Mouse (Mus musculus) midbrain, embryonic 10.5 days (tissue): ENCODE results near the gene Zfp827. TPM values are rescaled to one million over a fixed set of nuclear protein-coding genes. Genes with fewer than 3 reads are reported as not detected.

Experiments used
- DNase-seq: peaks from one replicate; pipeline ENCODE4 v3.0.0-alpha.2; 2017; ENCODE audit warnings: low spot score
- H3K27ac ChIP-seq: fragments of 300-500 bp; sonication (generic); replicated peaks from 2 replicates; pipeline ENCODE4 v1.5.1; 2016; ENCODE audit warnings: mild to moderate bottlenecking
- H3K27me3 ChIP-seq: fragments of 300-500 bp; sonication (generic); 2 replicates; pipeline ENCODE4 v1.6.1; 2016; ENCODE audit warnings: low read depth, mild to moderate bottlenecking; ENCODE audit not compliant: poor library complexity, severe bottlenecking
- H3K36me3 ChIP-seq: fragments of 300-500 bp; sonication (generic); 2 replicates; pipeline ENCODE4 v1.6.1; 2016; ENCODE audit warnings: mild to moderate bottlenecking, moderate library complexity
- H3K4me1 ChIP-seq: fragments of 300-500 bp; sonication (generic); 2 replicates; pipeline ENCODE4 v1.6.1; 2016
- H3K4me3 ChIP-seq: fragments of 300-500 bp; sonication (generic); 2 replicates; pipeline ENCODE4 v1.5.1; 2016; ENCODE audit warnings: mild to moderate bottlenecking, moderate library complexity
- H3K9me3 ChIP-seq: fragments of 300-500 bp; sonication (generic); replicated peaks from 2 replicates; pipeline ENCODE4 v1.6.1; 2016; ENCODE audit warnings: mild to moderate bottlenecking
- WGBS: fragments of 180-500 bp; shearing (Covaris S2); methylation state at CpG from one replicate; pipeline ENCODE4 v1.1.7; 2016; 5-methylcytosine and 5-hydroxymethylcytosine counted together
- polyA plus RNA-seq: library from polyadenylated mRNA; unstranded; fragments of >200 nt; fragmentation: Nextera tagmentation; extraction: Ambion mirVana; gene quantifications from 2 replicates; pipeline ENCODE4 v1.2.1, GENCODE M21; 2016

The Zfp827 gene
- polyA plus RNA-seq, 1 experiment from 2014 or later, result 4.5 TPM

DNA sequence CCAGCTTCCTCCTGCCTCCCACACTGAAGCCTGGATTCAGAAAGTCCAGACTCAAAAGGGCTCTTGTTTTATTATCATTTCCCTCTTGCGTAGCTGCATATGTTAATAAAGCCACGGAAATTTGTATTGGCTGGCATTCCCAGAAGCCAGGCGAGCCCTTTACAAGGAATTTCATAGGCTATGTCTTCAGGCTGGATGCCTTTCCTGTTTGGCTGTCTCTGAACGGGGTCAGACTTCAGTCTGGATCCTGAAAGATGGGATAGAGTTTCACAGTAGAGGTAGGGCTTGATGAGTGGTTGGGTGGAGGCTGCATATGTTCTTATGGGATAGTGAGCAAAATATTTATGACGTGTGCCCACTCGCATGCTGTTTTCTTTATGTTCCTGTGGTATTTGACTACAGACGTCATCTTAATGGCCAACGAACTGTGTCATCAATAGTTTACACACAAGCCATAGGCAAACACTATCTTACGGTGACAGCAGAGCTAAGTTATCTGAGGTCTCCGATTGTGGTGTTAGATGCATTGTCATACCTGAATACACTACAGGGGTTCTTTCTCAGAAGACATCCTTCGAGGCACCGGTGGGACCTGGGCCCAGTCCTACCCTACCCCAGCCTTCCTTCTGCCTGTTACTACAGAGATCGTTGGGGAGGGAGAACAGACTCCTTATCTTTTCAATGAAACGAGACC, 75.1 kb downstream of the Zfp827 start:
- Histone ChIP-seq H3K27ac (no peak overlapping the region), H3K36me3 (peaks cover 67% of the 10 kb centered on the region), H3K4me1 (peaks cover 10% of the 10 kb centered on the region; the same call in 1 of the 2 replicates), H3K27me3 (no peaks in the 10 kb centered on the region), H3K9me3 (no peaks in the 10 kb centered on the region), H3K4me3 (no peak overlapping the region)
- 89% methylated on average over 14 of the region's 14 CpGs for WGBS
- no peak for DNase-seq

DNA sequence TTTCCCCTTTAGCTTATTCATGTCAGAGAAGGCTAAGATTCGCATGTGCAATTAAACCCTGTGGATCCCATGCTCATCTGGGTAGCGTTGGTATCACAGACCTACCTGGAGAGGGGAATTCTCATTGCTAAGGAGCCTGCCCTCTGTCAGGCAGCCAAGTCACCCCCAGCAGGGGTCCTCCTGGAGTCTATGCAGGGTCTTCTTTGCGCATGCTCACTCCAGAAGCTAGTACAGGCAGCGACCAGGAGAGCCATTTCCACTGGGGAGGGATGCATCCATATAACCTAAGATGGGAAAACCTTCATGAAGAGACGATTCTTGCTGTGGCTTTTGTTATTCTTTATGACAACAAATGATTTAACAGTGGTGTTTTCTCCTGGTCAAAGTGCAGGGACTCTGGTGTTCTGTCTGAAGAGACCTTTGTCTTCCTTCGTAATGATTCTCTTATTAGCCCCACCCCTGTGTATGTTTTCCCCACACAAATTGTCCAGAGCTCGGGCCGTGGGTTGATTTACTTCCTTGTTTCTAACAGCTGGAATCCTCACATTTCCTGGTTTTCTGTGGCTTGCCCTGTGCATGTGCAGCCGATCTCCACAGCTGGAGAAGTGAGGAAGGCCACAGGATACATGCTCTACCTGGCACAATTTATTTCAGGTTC, 75.8 kb downstream of the Zfp827 start:
- Histone ChIP-seq H3K9me3 (no peaks in the 10 kb centered on the region), H3K4me1 (peaks cover 10% of the 10 kb centered on the region; the same call in 1 of the 2 replicates), H3K27me3 (no peaks in the 10 kb centered on the region), H3K4me3 (no peak overlapping the region), H3K36me3 (peaks cover 67% of the 10 kb centered on the region), H3K27ac (no peak overlapping the region)
- 81% methylated on average over 9 of the region's 9 CpGs for WGBS
- no peak for DNase-seq

DNA sequence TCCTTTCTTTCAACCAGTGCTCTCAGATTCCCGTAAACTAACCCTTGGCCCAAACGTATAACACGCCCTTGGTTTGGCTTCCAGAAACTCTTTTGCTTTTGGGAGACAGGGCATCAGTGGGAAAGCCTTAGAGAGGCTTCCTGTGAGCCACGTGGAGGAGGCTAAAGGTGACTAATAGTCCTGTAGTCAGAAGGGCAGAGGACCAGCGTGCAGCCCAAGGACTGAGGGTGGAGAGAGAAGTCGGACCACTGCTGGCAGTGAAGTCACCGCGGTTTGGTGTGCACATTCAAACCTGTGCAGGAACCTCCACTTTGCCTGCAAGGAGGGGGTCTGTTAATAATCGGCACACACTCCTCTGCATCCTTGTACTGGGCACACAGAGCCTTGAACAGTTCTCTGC, 76.4 kb downstream of the Zfp827 start:
- DNase-seq, result no peak
- Histone ChIP-seq H3K36me3 (peaks cover 68% of the 10 kb centered on the region), H3K4me1 (peaks cover 10% of the 10 kb centered on the region; the same call in 1 of the 2 replicates), H3K9me3 (no peaks in the 10 kb centered on the region), H3K27me3 (no peaks in the 10 kb centered on the region), H3K4me3 (no peak overlapping the region), H3K27ac (no peak overlapping the region)
- 83% methylated on average over 9 of the region's 9 CpGs for WGBS

DNA sequence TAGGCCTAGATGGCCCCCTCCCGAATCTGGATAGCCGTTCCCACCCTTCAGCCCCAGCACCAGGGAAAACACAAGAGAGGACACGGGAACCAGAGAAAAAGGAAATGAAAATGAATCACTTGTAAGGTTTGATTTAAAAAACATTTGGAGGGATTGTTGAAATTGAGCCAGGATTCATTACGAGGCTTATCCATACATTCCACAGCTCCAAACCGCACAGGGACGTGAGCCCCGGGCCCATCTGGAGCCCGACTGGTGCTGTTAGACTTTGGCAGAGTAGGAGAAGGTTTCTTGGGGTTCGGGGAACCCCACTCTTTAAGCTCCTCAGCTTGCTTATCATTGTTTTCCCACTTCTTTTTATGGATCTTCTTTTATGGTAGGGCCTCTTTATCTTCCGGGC, 76.9 kb downstream of the Zfp827 start:
- Histone ChIP-seq H3K36me3 (peaks cover 64% of the 10 kb centered on the region), H3K27me3 (no peaks in the 10 kb centered on the region), H3K27ac (no peak overlapping the region), H3K4me3 (no peak overlapping the region), H3K9me3 (no peaks in the 10 kb centered on the region), H3K4me1 (peaks cover 10% of the 10 kb centered on the region; the same call in 1 of the 2 replicates)
- DNase-seq, result no peak
- 93% methylated on average over 10 of the region's 10 CpGs for WGBS

DNA sequence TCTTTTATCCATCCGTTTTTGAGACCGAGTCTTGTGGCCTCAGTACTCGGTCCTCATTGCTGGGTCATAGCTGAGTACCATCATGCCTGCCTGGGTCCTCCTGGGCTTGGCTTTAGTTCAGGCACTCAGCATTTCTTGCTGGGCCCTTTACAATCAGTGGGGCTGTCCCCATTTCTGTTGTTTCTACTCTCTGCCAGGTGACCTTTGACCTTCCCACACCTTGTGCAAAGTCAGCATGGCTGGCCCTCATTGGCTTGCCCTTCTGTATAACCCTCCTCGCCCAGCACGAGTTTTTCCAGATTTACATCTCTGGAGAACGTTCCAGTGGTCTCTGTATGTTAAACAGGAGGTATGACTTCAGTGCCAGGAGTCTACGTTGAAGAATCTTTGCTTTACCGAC, 83.2 kb downstream of the Zfp827 start:
- 93% methylated on average over 8 of the region's 8 CpGs for WGBS
- H3K36me3 ChIP-seq, result peaks cover 66% of the 10 kb centered on the region

DNA sequence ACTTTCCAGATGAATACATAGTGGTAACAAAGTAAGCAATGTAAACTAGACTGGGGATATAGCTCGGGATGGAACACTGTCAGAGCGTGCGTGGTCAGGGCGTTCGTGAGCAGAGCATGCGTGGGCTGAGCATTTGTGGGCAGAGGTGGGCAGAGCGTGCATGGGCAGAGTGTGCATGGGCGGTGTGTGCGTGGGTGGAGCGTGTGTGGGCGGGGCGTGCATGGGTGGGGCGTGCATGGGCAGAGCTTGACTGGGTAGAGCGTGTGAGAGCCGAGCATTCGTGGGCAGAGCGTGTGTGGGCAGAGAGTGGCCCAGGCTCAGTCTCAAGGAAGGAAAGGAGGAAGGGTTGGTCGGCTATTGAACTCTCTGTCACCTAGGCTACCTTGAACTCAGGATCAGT, 84.2 kb downstream of the Zfp827 start:
- Histone ChIP-seq H3K36me3 (peaks cover 56% of the 10 kb centered on the region), H3K9me3 (no peaks in the 10 kb centered on the region), H3K27ac (no peak overlapping the region), H3K27me3 (no peaks in the 10 kb centered on the region), H3K4me1 (no peaks in the 10 kb centered on the region), H3K4me3 (no peak overlapping the region)
- WGBS, result 95% methylated on average over 18 of the region's 18 CpGs
- DNase-seq, result no peak

More for the DNA sequence above, 83.2 kb downstream of the Zfp827 start:
- DNase-seq, result no peak
- Histone ChIP-seq H3K4me3 (no peak overlapping the region), H3K9me3 (no peaks in the 10 kb centered on the region), H3K4me1 (no peaks in the 10 kb centered on the region), H3K27ac (no peak overlapping the region), H3K27me3 (no peaks in the 10 kb centered on the region)

DNA sequence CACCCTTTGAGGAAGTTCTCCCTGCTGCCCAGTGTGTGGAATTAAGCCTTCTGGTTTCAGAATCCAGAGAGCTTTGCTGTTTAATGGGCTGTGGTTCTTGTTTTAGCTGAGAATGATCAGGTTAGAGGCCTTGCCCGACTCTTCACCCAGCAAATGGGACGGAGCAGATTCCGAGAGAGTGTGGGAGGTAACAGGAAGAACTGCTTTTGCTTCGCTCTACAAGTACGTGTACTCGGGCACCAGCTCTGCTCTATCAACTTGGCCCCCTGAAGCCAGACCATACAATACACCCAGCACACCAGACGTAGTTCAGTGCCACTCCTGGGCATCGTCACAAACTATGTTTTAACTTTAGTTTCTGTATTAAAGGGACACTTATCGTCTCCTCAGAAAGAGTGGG, 85.3 kb downstream of the Zfp827 start:
- Histone ChIP-seq H3K9me3 (no peaks in the 10 kb centered on the region), H3K4me1 (no peaks in the 10 kb centered on the region), H3K27ac (no peak overlapping the region), H3K4me3 (no peak overlapping the region), H3K36me3 (peaks cover 61% of the 10 kb centered on the region), H3K27me3 (no peaks in the 10 kb centered on the region)
- DNase-seq, result no peak
- 91% methylated on average over 9 of the region's 9 CpGs for WGBS

DNA sequence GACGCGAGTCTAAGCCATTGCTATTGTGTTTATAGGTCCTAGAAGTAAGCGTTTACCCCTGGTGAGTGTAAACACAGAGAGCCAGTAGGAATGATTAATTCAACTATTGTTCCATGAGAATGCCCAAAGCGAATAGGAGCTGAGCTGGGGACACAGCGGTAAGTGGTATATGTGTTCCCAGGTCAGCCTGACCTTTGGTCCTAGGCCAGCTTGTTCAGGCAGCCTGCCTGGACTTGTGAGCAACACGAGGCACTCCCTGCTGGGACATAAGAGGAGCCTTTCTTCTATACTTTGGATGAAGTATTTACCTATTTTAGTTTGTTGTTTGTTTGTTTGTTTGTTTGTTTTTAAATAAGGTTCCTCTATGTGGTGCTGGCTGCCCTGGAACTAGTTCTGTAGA, 86.3 kb downstream of the Zfp827 start:
- DNase-seq, result no peak
- Histone ChIP-seq H3K27ac (no peak overlapping the region), H3K4me3 (no peak overlapping the region), H3K4me1 (no peaks in the 10 kb centered on the region), H3K9me3 (no peaks in the 10 kb centered on the region), H3K36me3 (peaks cover 64% of the 10 kb centered on the region), H3K27me3 (no peaks in the 10 kb centered on the region)
- 72% methylated on average over 6 of the region's 6 CpGs for WGBS

DNA sequence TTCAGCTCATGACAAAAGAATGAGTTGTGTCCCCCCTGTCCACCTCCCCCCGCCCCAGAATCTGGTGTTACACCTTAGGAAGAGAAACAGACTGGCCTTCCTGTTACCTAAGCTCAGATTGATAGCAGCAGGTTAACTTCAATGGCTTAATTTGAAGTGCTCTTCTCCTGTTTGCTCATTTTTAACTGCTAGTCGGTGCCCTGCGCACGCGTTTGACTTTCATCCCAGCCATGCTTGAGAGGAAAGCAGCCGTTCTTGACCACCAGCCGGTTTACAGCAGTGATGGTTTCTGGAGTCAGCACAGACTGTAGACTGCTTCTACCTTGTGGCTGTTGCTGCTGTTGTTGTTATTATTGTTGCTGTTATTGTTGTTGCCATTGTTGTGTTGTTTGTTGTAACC, 88.2 kb downstream of the Zfp827 start:
- Histone ChIP-seq H3K4me3 (no peak overlapping the region), H3K4me1 (no peaks in the 10 kb centered on the region), H3K27ac (no peak overlapping the region), H3K27me3 (no peaks in the 10 kb centered on the region), H3K9me3 (no peaks in the 10 kb centered on the region), H3K36me3 (peaks cover 75% of the 10 kb centered on the region)
- 92% methylated on average over 7 of the region's 7 CpGs for WGBS
- no peak for DNase-seq

DNA sequence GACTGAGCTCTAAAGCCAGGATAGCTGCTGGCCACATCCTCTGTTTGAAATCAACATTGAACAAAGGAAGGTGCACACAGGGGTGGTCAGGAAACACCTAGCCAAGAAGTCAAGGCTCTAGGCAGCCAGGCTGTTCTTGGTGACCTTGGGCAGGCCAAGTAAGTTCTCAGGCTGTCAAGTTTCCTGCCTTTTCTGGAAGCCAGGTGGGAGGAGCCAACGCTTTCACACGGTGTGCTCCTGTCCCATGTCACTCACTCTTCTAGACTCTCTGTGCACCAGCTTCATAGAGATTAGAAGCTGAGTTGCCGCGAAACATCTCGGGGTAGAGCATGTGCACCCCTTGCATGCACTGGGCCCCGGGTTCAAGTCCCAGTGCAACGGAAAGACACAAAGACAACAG, 89.5 kb downstream of the Zfp827 start:
- 93% methylated on average over 7 of the region's 7 CpGs for WGBS
- Histone ChIP-seq H3K4me3 (no peak overlapping the region), H3K4me1 (no peaks in the 10 kb centered on the region), H3K27ac (no peak overlapping the region), H3K27me3 (no peaks in the 10 kb centered on the region), H3K36me3 (peaks cover 75% of the 10 kb centered on the region), H3K9me3 (no peaks in the 10 kb centered on the region)
- no peak for DNase-seq

DNA sequence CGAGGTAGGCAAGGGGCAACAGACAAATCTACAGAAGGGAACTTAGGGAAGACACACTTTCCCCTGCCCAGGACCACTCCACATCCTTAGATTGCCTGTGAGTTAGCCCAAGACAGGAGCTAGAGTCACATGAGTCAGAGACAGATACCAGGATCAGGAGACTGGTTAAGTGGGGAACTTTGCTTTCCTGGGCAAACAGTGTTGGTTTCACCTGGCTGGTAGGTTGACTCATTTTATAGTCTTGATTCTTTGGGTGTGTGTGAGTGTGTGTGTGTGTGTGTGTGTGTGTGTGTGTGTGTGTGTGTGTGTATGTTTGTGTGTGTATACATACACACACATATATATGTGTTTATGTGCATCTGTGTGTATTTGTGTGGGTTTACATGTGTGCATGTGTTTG, 93.4 kb downstream of the Zfp827 start:
- WGBS, result 88% methylated on average over 1 of the region's 1 CpGs
- Histone ChIP-seq H3K36me3 (peaks cover 87% of the 10 kb centered on the region), H3K4me1 (no peaks in the 10 kb centered on the region), H3K9me3 (no peaks in the 10 kb centered on the region), H3K27me3 (no peaks in the 10 kb centered on the region), H3K4me3 (no peak overlapping the region), H3K27ac (no peak overlapping the region)
- no peak for DNase-seq

DNA sequence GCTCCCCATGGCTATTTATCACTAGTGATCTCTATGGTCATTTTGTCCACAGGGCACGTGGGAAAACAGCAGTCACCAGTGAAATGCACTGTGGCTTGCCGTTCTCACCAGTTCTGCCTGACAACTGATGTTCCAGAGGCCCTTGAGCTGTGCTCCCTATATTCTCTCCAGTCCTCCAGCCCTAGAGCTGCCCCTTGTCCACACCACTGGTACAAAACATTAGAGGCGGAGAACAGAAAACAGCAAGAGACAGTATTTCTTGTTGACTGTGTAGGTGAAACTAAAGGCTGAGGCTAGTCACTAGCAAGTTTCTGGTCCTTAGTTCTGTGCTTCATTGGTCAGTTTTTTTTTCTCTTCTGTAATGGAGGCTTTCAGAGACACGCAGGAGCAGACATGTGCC, 96.0 kb downstream of the Zfp827 start:
- no peaks in the 10 kb centered on the region for H3K27me3 ChIP-seq
- H3K9me3 ChIP-seq, result no peaks in the 10 kb centered on the region
- no peak overlapping the region for H3K27ac ChIP-seq
- no peak for DNase-seq
- H3K4me1 ChIP-seq, result no peaks in the 10 kb centered on the region
- peaks cover 87% of the 10 kb centered on the region for H3K36me3 ChIP-seq
- H3K4me3 ChIP-seq, result no peak overlapping the region
- 94% methylated on average over 4 of the region's 4 CpGs for WGBS

DNA sequence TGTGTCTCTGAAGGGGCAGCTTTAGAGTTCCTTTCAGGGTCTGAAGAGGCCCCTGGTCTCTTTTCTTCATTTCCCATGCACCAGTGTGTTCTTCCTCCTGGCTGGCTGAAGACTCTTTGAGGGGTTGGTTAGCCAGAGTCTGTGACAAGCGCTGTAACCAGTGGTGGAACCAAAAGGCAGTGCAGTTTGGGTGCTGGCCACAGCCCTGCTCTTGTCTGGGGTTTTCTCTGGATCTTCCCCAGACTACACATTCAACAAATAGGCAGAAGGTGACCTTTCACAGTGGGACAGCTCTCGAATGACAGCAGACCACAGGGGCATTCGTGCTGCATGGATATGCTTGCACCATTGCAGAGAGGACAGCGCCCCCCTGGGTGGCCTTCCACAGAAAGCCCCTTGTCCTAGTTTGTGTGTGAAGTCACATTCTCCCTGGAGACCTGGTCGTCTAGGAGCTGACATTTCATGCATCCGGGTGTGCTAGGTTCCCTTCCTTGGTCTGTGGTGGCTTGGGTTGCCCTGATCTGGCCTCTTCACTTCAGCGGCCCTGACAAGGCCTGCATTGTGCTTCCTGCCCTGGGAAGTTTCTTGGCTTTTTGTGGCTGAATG, 99.1 kb downstream of the Zfp827 start:
- Histone ChIP-seq H3K4me1 (no peaks in the 10 kb centered on the region), H3K36me3 (peaks cover 85% of the 10 kb centered on the region), H3K27me3 (no peaks in the 10 kb centered on the region), H3K4me3 (no peak overlapping the region), H3K9me3 (no peaks in the 10 kb centered on the region), H3K27ac (no peak overlapping the region)
- 70% methylated on average over 7 of the region's 7 CpGs for WGBS
- DNase-seq, result no peak
